Mouse (Mus musculus) lung, embryonic 16.5 days (tissue): ENCODE measurements around the gene Asic2. TPM values are rescaled to one million over a fixed set of nuclear protein-coding genes. Genes with fewer than 3 reads are reported as not detected.

Experiments used
- ATAC-seq: fragments of 200-750 bp; cut with Nextera tagmentation; 2 replicates; pipeline ENCODE4 v1.8.0; 2017; ENCODE audit warnings: low read depth, mild to moderate bottlenecking, moderate library complexity
- H3K27ac ChIP-seq: fragments of 300-500 bp; sonication (generic); 2 replicates; pipeline ENCODE4 v1.5.1; 2014; ENCODE audit warnings: mild to moderate bottlenecking, control low read depth, low read length
- H3K27me3 ChIP-seq: fragments of 300-500 bp; sonication (generic); 2 replicates; pipeline ENCODE4 v1.6.1; 2014; ENCODE audit warnings: low read depth, low read length, mixed read lengths; ENCODE audit not compliant: control insufficient read depth, insufficient read depth
- H3K36me3 ChIP-seq: fragments of 300-500 bp; sonication (generic); 2 replicates; pipeline ENCODE4 v1.6.1; 2014; ENCODE audit warnings: low read length; ENCODE audit not compliant: control insufficient read depth, insufficient read depth
- H3K4me1 ChIP-seq: fragments of 300-500 bp; sonication (generic); replicated peaks from 2 replicates; pipeline ENCODE4 v1.6.1; 2014; ENCODE audit warnings: low read length, mixed read lengths; ENCODE audit not compliant: control insufficient read depth, insufficient read depth
- H3K4me2 ChIP-seq: fragments of 300-500 bp; sonication (generic); 2 replicates; pipeline ENCODE4 v1.6.1; 2014; ENCODE audit warnings: low read depth, low read length, control low read depth
- H3K4me3 ChIP-seq: fragments of 300-500 bp; sonication (generic); 2 replicates; pipeline ENCODE4 v1.5.1; 2014; ENCODE audit warnings: mild to moderate bottlenecking, low read length, control low read depth
- H3K9ac ChIP-seq: fragments of 300-500 bp; sonication (generic); 2 replicates; pipeline ENCODE4 v1.6.1; 2014; ENCODE audit warnings: low read length, control low read depth
- H3K9me3 ChIP-seq: fragments of 300-500 bp; sonication (generic); 2 replicates; pipeline ENCODE4 v1.6.1; 2016; ENCODE audit warnings: low read length; ENCODE audit not compliant: control insufficient read depth
- WGBS: fragments of 180-500 bp; shearing (Covaris S2); extraction: QIAGEN DNeasy Blood & Tissue Kit; methylation state at CpG from one replicate; pipeline ENCODE4 v1.1.7; 2014; 5-methylcytosine and 5-hydroxymethylcytosine counted together
- polyA plus RNA-seq: library from polyadenylated mRNA; unstranded; fragments of >200 nt; fragmentation: Nextera tagmentation; extraction: Ambion mirVana; gene quantifications from 2 replicates; pipeline ENCODE4 v1.2.1, GENCODE M21; 2015

The Asic2 gene
- polyA plus RNA-seq, 1 experiment from 2014 or later, result 0.31 TPM

DNA sequence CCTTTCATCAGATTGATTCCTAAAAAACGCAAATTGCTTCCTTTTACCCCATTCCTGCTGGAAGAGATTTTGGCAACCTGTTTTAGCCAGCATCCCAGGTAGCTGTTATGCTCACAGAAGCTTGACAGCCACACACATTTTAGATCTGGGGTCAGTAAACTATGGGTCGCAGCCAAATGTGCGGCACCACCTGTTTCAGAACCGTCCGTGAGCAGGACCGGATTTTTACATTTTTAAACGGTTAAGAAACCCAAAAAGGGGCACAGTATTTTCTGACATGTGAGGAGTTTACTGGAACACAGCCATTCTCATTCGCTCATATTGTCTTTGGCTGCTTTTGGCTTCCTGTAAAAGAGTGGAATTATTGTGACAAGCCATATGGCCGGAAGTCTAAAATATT, 744.9 kb downstream of the Asic2 start:
- no peaks in the 10 kb centered on the region for H3K4me1 ChIP-seq
- no peaks in the 10 kb centered on the region for H3K27me3 ChIP-seq
- H3K9me3 ChIP-seq, result no peaks in the 10 kb centered on the region
- H3K9ac ChIP-seq, result no peak overlapping the region
- H3K4me2 ChIP-seq, result no peak overlapping the region
- ATAC-seq, result no peak
- H3K27ac ChIP-seq, result no peak overlapping the region
- 77% methylated on average over 9 of the region's 9 CpGs for whole genome bisulfite sequencing
- no peak overlapping the region for H3K4me3 ChIP-seq
- H3K36me3 ChIP-seq, result no peaks in the 10 kb centered on the region

- Histone ChIP-seq H3K27ac (no peak overlapping the region), H3K9me3 (no peaks in the 10 kb centered on the region), H3K36me3 (no peaks in the 10 kb centered on the region), H3K4me3 (no peak overlapping the region), H3K9ac (no peak overlapping the region), H3K4me2 (no peak overlapping the region), H3K4me1 (no peaks in the 10 kb centered on the region), H3K27me3 (no peaks in the 10 kb centered on the region)
- no peak for ATAC-seq
- WGBS, result 72% methylated on average over 4 of the region's 4 CpGs
Observed at GRCm38 (mm10) chr11:81220786-81221185, 747.5 kb downstream of the Asic2 start.

- H3K27me3 ChIP-seq, result no peaks in the 10 kb centered on the region
- H3K4me2 ChIP-seq, result no peak overlapping the region
- H3K4me1 ChIP-seq, result no peaks in the 10 kb centered on the region
- ATAC-seq, result no peak
- H3K36me3 ChIP-seq, result no peaks in the 10 kb centered on the region
- no peak overlapping the region for H3K9ac ChIP-seq
- WGBS, result 50% methylated on average over 4 of the region's 4 CpGs
- no peak overlapping the region for H3K27ac ChIP-seq
- no peak overlapping the region for H3K4me3 ChIP-seq
- no peaks in the 10 kb centered on the region for H3K9me3 ChIP-seq
Observed at GRCm38 (mm10) chr11:81205471-81205870, 762.8 kb downstream of the Asic2 start.

GRCm38 (mm10) chr11:81202578-81202977, 765.7 kb downstream of the Asic2 start:
- Histone ChIP-seq H3K27me3 (no peaks in the 10 kb centered on the region), H3K9ac (no peak overlapping the region), H3K36me3 (no peaks in the 10 kb centered on the region), H3K9me3 (no peaks in the 10 kb centered on the region), H3K4me1 (no peaks in the 10 kb centered on the region), H3K4me2 (no peak overlapping the region), H3K4me3 (no peak overlapping the region), H3K27ac (no peak overlapping the region)
- no peak for ATAC-seq
- 67% methylated on average over 5 of the region's 5 CpGs for WGBS

- no peak overlapping the region for H3K27ac ChIP-seq
- no peaks in the 10 kb centered on the region for H3K27me3 ChIP-seq
- H3K4me2 ChIP-seq, result no peak overlapping the region
- H3K4me3 ChIP-seq, result no peak overlapping the region
- ATAC-seq, result no peak
- H3K9me3 ChIP-seq, result no peaks in the 10 kb centered on the region
- H3K36me3 ChIP-seq, result no peaks in the 10 kb centered on the region
- H3K4me1 ChIP-seq, result no peaks in the 10 kb centered on the region
- no peak overlapping the region for H3K9ac ChIP-seq
- 56% methylated on average over 4 of the region's 4 CpGs for WGBS
Observed at GRCm38 (mm10) chr11:81193856-81194255, 774.4 kb downstream of the Asic2 start.

GRCm38 (mm10) chr11:81192155-81192554, 776.1 kb downstream of the Asic2 start:
- Histone ChIP-seq H3K4me2 (no peak overlapping the region), H3K9ac (no peak overlapping the region), H3K4me3 (no peak overlapping the region), H3K27ac (no peak overlapping the region), H3K4me1 (no peaks in the 10 kb centered on the region), H3K27me3 (no peaks in the 10 kb centered on the region), H3K9me3 (no peaks in the 10 kb centered on the region), H3K36me3 (no peaks in the 10 kb centered on the region)
- WGBS, result 76% methylated on average over 4 of the region's 4 CpGs
- no peak for ATAC-seq

DNA sequence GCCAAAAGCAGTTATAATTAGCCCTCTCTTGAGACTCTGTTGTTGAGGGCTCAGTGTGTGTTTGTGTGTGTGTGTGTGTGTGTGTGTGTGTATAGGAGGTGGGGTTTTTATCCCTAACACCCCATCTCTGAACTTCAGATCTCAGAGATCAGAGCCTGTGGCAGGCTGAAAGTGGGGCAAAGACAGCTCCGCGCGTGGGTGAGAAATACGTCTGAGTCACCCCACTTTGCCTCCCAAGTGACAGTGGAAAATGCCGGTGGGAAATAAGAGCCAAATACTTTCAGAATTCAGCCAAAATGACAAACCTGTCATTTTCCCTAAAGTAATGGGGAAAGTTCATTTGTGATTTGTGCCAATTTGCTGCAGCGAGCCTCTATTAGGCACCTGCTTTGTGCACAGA, 779.2 kb downstream of the Asic2 start:
- no peak overlapping the region for H3K4me3 ChIP-seq
- no peak overlapping the region for H3K4me2 ChIP-seq
- H3K27ac ChIP-seq, result no peak overlapping the region
- no peak for ATAC-seq
- no peaks in the 10 kb centered on the region for H3K36me3 ChIP-seq
- 84% methylated on average over 6 of the region's 6 CpGs for WGBS
- no peaks in the 10 kb centered on the region for H3K9me3 ChIP-seq
- H3K9ac ChIP-seq, result no peak overlapping the region
- H3K27me3 ChIP-seq, result no peaks in the 10 kb centered on the region
- no peaks in the 10 kb centered on the region for H3K4me1 ChIP-seq

DNA sequence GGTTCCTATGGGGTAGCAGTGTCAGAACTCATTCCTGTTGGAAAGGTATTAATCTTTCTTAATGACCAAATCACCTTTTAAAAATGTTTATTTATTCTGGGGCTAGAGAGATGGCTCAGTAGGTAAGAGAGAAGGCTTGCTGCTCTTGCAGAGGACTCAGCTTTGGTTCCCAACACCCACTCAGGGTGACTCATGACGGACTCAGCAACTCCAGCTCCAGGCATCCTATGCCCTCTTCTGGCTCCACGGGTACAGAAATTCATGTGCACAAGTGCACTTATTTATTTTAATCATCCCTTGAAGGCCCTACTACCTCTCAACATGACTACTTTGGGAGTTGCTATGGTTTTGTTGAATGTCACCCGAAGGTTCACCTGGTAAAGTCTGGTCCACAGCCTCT, 780.4 kb downstream of the Asic2 start:
- WGBS, result 62% methylated on average over 3 of the region's 3 CpGs
- H3K4me1 ChIP-seq, result no peaks in the 10 kb centered on the region
- no peak overlapping the region for H3K9ac ChIP-seq
- H3K36me3 ChIP-seq, result no peaks in the 10 kb centered on the region
- ATAC-seq, result no peak
- H3K27me3 ChIP-seq, result no peaks in the 10 kb centered on the region
- H3K4me3 ChIP-seq, result no peak overlapping the region
- no peaks in the 10 kb centered on the region for H3K9me3 ChIP-seq
- H3K4me2 ChIP-seq, result no peak overlapping the region
- H3K27ac ChIP-seq, result no peak overlapping the region

- Histone ChIP-seq H3K9ac (no peak overlapping the region), H3K36me3 (no peaks in the 10 kb centered on the region), H3K4me3 (no peak overlapping the region), H3K9me3 (no peaks in the 10 kb centered on the region), H3K4me1 (no peaks in the 10 kb centered on the region), H3K4me2 (no peak overlapping the region), H3K27ac (no peak overlapping the region), H3K27me3 (no peaks in the 10 kb centered on the region)
- ATAC-seq, result no peak
- 63% methylated on average over 7 of the region's 7 CpGs for WGBS
Observed at GRCm38 (mm10) chr11:81184721-81185120, 783.5 kb downstream of the Asic2 start.

DNA sequence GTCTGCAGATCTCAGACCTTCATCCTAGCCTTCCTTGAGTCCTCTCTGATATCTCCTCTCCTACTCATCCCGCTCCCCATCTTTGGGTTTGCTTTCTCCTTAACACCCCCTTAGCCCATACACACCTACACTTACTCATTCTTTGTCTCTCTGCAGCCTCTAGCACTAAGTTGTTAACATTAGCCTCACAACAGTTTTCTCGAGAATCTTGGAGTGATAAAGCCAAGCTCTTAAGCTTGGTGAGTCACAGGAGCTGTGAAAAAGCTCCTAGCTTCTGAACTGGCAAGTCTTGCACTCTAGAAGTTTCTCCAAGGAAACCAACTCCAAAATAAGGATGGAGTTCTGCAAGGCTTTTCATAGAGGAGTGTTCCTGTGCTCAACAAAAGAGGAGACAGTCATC, 803.4 kb downstream of the Asic2 start:
- H3K27ac ChIP-seq, result no peak overlapping the region
- no peak for ATAC-seq
- H3K9me3 ChIP-seq, result no peaks in the 10 kb centered on the region
- no peaks in the 10 kb centered on the region for H3K27me3 ChIP-seq
- H3K36me3 ChIP-seq, result no peaks in the 10 kb centered on the region
- no peak overlapping the region for H3K4me3 ChIP-seq
- no peaks in the 10 kb centered on the region for H3K4me1 ChIP-seq
- no peak overlapping the region for H3K9ac ChIP-seq
- 73% methylated on average over 2 of the region's 2 CpGs for WGBS
- no peak overlapping the region for H3K4me2 ChIP-seq
